Mouse (Mus musculus) lung, embryonic 15.5 days (tissue): ENCODE measurements at regions not wholly inside any gene's neighbourhood (a gene's known extent, or its start where the extent isn't known, plus 50 kb on each side); places are given as distances from the start of the nearest gene placed in this dataset.

Source experiments
- ATAC-seq: fragments of 200-750 bp; cut with Nextera tagmentation; 2 replicates; pipeline ENCODE4 v1.8.0; 2017; ENCODE audit warnings: moderate number of reproducible peaks, borderline replicate concordance; ENCODE audit not compliant: low FRiP score, low TSS enrichment; ENCODE audit errors: extremely low read depth
- H3K27ac ChIP-seq: fragments of 300-500 bp; sonication (generic); 2 replicates; pipeline ENCODE4 v1.5.1; 2015; ENCODE audit warnings: moderate library complexity, mild to moderate bottlenecking, inconsistent platforms
- H3K27me3 ChIP-seq: fragments of 300-500 bp; sonication (generic); 2 replicates; pipeline ENCODE4 v1.6.1; 2015; ENCODE audit warnings: inconsistent platforms
- H3K36me3 ChIP-seq: fragments of 300-500 bp; sonication (generic); 2 replicates; pipeline ENCODE4 v1.6.1; 2015; ENCODE audit warnings: inconsistent platforms
- H3K4me1 ChIP-seq: fragments of 300-500 bp; sonication (generic); 2 replicates; pipeline ENCODE4 v1.6.1; 2015; ENCODE audit warnings: inconsistent platforms
- H3K4me2 ChIP-seq: fragments of 300-500 bp; sonication (generic); 2 replicates; pipeline ENCODE4 v1.6.1; 2015; ENCODE audit warnings: inconsistent platforms, mild to moderate bottlenecking, moderate library complexity
- H3K4me3 ChIP-seq: fragments of 300-500 bp; sonication (generic); 2 replicates; pipeline ENCODE4 v1.5.1; 2015; ENCODE audit warnings: mild to moderate bottlenecking, inconsistent platforms
- H3K9ac ChIP-seq: fragments of 300-500 bp; sonication (generic); 2 replicates; pipeline ENCODE4 v1.6.1; 2015; ENCODE audit warnings: inconsistent platforms
- H3K9me3 ChIP-seq: fragments of 300-500 bp; sonication (generic); 2 replicates; pipeline ENCODE4 v1.6.1; 2016; ENCODE audit warnings: inconsistent platforms
- WGBS: fragments of 180-500 bp; shearing (Covaris S2); methylation state at CpG from one replicate; pipeline ENCODE4 v1.1.7; 2015; 5-methylcytosine and 5-hydroxymethylcytosine counted together

DNA sequence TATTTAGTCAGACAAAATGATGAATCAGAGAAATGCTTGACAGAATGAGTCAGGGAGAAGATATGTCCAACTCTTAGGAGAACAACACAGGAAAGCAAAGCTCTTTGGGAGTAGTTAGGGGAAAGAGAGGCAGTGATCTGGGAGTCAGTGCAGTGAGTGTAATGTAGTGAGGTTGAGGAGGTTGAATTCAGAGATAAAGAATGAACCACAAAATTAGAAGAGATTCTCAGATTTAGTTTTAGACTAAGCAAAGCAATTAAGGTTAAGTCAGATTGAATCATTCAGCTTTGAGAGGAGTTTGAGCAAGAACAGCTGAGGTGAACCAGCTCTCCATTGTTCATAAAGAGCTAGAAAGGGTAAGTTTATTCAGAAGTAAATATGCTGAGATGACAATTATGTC, 777.0 kb upstream of the Foxg1 start:
- no peaks in the 10 kb centered on the region for H3K4me1 ChIP-seq
- H3K4me3 ChIP-seq: no peak overlapping the region
- H3K36me3 ChIP-seq: no peaks in the 10 kb centered on the region
- no peaks in the 10 kb centered on the region for H3K27me3 ChIP-seq
- H3K4me2 ChIP-seq: no peak overlapping the region
- no peak overlapping the region for H3K27ac ChIP-seq
- no peak for ATAC-seq
- no peaks in the 10 kb centered on the region for H3K9me3 ChIP-seq
- H3K9ac ChIP-seq: no peak overlapping the region

DNA sequence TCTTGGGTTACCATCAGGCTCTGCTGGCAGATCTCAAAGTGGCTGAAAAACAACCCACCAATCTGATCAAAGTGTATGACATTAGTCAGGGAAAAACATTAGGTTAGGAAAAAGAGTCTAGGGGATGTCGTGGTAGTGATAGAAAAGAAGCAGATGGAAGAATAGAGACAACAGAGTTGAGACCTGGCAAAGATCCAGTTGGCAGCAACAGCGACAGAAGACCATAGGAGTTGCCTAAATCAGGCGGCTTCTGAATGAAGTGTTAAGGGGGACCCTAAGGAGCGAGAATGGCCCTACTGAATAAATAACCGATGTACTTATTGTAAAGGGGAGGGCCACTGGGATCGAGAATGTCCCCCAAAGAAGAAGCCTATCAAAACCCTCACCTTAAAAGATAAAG, 773.1 kb upstream of the Foxg1 start:
- no peaks in the 10 kb centered on the region for H3K27me3 ChIP-seq
- no peak overlapping the region for H3K4me3 ChIP-seq
- no peak for ATAC-seq
- H3K9me3 ChIP-seq: no peaks in the 10 kb centered on the region
- no peak overlapping the region for H3K4me2 ChIP-seq
- no peak overlapping the region for H3K27ac ChIP-seq
- H3K36me3 ChIP-seq: no peaks in the 10 kb centered on the region
- H3K9ac ChIP-seq: no peak overlapping the region
- H3K4me1 ChIP-seq: no peaks in the 10 kb centered on the region
- WGBS: 56% methylated on average over 6 of the region's 6 CpGs

DNA sequence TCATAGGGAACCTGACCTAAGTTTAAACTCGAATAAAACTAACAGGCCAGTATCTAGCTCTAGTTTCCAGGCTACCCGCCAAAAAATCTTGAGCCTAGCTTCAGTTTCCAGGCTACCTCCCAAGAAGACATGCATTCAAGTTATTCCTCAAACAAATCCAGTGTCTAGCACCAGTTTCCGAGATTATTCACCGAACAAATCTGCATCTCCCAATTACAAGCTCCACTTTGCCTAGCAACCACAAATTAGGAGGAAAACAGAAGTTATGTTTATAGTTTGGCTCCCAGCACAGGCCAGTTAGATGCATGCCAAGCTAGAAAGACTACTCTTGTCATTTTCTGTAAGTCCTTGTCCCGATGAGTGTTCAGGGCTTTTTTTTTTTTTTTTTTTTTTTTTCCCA, 770.4 kb upstream of the Foxg1 start:
- Histone ChIP-seq H3K4me3 (no peak overlapping the region), H3K27ac (no peak overlapping the region), H3K27me3 (no peaks in the 10 kb centered on the region), H3K36me3 (no peaks in the 10 kb centered on the region), H3K9me3 (no peaks in the 10 kb centered on the region), H3K9ac (no peak overlapping the region), H3K4me2 (no peak overlapping the region), H3K4me1 (no peaks in the 10 kb centered on the region)
- ATAC-seq: no peak
- WGBS: 64% methylated on average over 5 of the region's 5 CpGs

DNA sequence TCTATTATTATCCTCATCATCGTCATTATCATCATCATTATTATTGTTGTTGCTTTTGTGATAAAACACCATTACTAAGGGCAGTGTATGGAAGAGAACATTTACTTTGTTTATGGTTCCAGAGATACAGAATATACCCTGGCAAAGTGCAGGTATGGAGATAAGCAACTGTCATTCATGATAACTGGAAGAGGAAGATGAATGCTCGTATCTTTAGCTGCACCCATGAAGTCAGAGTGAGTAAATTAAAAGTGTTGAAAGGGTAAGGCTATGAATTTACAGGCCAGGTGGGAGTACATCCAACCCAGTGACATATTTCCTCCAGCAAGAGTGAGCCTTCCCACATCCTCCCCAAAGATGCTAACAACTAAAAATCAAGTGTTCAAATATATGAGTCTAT, 766.1 kb upstream of the Foxg1 start:
- H3K27ac ChIP-seq: no peak overlapping the region
- H3K36me3 ChIP-seq: no peaks in the 10 kb centered on the region
- no peak overlapping the region for H3K9ac ChIP-seq
- H3K4me3 ChIP-seq: no peak overlapping the region
- H3K9me3 ChIP-seq: no peaks in the 10 kb centered on the region
- no peak for ATAC-seq
- no peaks in the 10 kb centered on the region for H3K27me3 ChIP-seq
- H3K4me1 ChIP-seq: no peaks in the 10 kb centered on the region
- 75% methylated on average over 2 of the region's 2 CpGs for WGBS
- H3K4me2 ChIP-seq: no peak overlapping the region

DNA sequence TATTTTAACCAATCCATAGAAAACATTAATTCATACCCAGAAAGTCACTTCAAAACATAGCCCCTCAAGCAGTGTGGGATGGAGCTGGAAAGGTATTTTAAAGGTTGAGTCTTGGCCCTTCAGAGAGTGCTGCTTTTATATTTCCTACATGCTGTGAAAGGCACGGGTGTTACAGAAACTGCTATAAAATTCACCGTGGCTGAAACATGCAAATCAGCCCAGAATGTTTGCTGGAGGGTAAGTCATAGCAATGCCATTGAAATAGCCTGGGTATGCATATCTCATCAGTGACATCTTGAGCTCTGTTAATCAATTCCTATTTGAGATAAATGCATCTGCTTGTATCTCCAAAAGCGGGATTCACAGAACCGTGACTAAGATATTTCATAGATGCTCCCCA, 748.9 kb upstream of the Foxg1 start:
- ATAC-seq: no peak
- H3K4me1 ChIP-seq: no peaks in the 10 kb centered on the region
- no peaks in the 10 kb centered on the region for H3K27me3 ChIP-seq
- 71% methylated on average over 4 of the region's 4 CpGs for WGBS
- no peaks in the 10 kb centered on the region for H3K36me3 ChIP-seq
- H3K9me3 ChIP-seq: no peaks in the 10 kb centered on the region
- H3K27ac ChIP-seq: no peak overlapping the region
- no peak overlapping the region for H3K4me2 ChIP-seq
- H3K4me3 ChIP-seq: no peak overlapping the region
- H3K9ac ChIP-seq: no peak overlapping the region

DNA sequence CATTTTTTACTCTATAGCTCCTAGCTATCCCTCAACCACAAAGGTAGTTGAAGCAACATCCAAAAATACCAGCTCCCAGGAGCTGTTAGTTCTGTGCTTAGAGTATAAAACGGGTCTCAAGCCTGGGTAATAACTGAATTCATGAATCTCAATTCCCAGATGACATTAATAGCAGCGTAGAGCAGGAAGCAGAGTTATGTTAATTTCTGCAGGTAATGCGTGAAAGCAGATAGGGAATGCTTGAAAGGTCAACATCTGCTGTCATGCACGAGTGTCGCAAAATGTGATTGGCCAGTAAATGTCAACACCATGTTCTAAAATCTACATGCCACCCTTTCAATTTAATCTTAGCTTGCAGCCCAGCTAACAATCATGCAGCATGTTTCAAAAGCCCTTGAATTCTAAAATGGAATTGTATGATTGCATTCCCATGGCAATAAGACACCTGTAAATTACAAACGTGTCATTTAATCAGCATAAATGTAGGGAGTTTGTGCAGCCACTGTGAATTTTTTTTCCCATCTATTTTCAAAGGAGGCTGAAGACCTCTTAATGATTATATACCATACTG, 747.7 kb upstream of the Foxg1 start:
- no peak overlapping the region for H3K4me2 ChIP-seq
- H3K27me3 ChIP-seq: no peaks in the 10 kb centered on the region
- ATAC-seq: no peak
- no peaks in the 10 kb centered on the region for H3K9me3 ChIP-seq
- no peak overlapping the region for H3K9ac ChIP-seq
- no peaks in the 10 kb centered on the region for H3K4me1 ChIP-seq
- no peaks in the 10 kb centered on the region for H3K36me3 ChIP-seq
- H3K4me3 ChIP-seq: no peak overlapping the region
- H3K27ac ChIP-seq: no peak overlapping the region
- WGBS: 71% methylated on average over 6 of the region's 6 CpGs

DNA sequence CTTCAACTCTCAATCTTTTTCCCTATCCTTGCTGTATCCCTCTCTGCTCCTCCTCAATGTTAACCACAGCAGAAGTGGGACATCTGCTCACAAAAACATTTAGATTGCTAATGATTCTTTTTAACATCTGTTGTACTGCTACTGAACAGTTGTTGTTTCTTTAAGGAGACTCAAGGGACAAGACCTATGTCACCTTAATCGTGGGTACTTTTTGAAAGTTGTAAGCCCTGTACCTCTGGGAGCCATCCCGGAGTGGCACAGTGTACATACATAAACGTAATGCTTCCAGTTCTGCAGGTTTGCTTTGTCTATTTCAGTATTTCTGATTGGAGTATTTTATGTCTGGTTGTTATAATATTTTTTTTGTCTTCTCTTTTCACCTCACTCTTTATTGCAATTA, 740.5 kb upstream of the Foxg1 start:
- H3K9me3 ChIP-seq: no peaks in the 10 kb centered on the region
- no peak overlapping the region for H3K4me2 ChIP-seq
- H3K9ac ChIP-seq: no peak overlapping the region
- 69% methylated on average over 3 of the region's 3 CpGs for WGBS
- no peaks in the 10 kb centered on the region for H3K4me1 ChIP-seq
- H3K27ac ChIP-seq: no peak overlapping the region
- H3K36me3 ChIP-seq: no peaks in the 10 kb centered on the region
- H3K27me3 ChIP-seq: no peaks in the 10 kb centered on the region
- H3K4me3 ChIP-seq: no peak overlapping the region
- ATAC-seq: no peak

DNA sequence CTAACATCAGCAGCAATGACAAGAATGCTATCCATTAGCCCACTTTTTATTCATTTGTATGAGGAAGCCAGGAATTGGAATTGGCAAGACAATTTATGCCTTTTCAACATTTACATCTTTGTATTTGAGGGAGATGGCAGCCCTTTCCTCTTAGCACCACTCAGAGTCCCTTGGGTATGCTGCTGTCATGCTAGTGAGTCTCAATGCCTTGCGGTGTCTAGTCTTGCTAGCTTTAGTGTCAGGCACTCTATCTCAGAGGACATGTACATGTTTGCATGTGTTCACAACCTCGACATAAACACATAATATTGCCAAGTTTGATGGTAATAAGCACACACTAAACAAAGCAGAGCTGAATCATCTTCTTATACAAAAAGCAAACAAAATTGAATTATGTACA, 737.3 kb upstream of the Foxg1 start:
- Histone ChIP-seq H3K4me1 (no peaks in the 10 kb centered on the region), H3K9ac (no peak overlapping the region), H3K27ac (no peak overlapping the region), H3K4me3 (no peak overlapping the region), H3K36me3 (no peaks in the 10 kb centered on the region), H3K4me2 (no peak overlapping the region), H3K9me3 (no peaks in the 10 kb centered on the region), H3K27me3 (no peaks in the 10 kb centered on the region)
- ATAC-seq: no peak
- 59% methylated on average over 2 of the region's 2 CpGs for WGBS

DNA sequence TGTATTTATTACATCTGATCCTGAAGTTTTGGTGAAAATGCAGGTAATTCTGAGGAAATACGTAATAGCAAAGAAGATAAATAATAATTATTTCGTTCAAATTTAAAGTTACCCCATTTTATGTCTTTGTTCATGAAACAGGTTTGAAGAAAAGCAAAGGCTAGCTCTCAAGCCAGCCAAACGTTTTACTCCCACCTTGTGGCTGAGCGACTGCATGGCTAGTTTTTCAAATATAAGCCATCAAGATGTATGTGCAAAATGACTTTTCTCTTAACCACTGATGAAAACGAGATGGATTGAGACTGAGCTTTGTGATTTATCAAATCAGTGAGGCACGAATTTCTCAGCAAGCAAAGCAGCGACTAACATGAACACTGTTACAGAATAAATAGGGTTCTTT, 736.5 kb upstream of the Foxg1 start:
- Histone ChIP-seq H3K4me1 (no peaks in the 10 kb centered on the region), H3K9ac (no peak overlapping the region), H3K4me3 (no peak overlapping the region), H3K4me2 (no peak overlapping the region), H3K9me3 (no peaks in the 10 kb centered on the region), H3K27ac (no peak overlapping the region), H3K36me3 (no peaks in the 10 kb centered on the region), H3K27me3 (no peaks in the 10 kb centered on the region)
- 44% methylated on average over 7 of the region's 7 CpGs for WGBS
- no peak for ATAC-seq

DNA sequence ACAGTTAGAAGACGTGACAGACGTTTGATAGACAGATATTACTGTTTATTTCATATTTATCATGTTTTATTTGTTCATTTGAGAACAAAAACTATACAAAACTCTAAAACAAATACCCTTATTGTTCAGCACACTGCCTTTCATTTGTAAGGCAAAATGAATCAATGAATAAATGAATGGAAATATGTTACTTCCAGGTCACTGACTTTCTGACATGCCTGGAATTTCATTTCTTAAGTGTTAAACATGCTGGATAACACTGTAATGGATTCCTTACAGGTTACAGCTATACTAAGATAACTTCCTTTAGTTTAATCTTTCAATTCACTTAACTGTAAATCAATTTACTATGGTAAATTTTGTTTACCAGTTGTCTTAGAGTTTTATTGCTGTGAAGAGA, 707.3 kb upstream of the Foxg1 start:
- Histone ChIP-seq H3K9ac (no peak overlapping the region), H3K4me1 (no peaks in the 10 kb centered on the region), H3K27ac (no peak overlapping the region), H3K4me2 (no peak overlapping the region), H3K9me3 (no peaks in the 10 kb centered on the region), H3K27me3 (no peaks in the 10 kb centered on the region), H3K4me3 (no peak overlapping the region), H3K36me3 (no peaks in the 10 kb centered on the region)
- ATAC-seq: no peak
- 37% methylated on average over 2 of the region's 2 CpGs for WGBS

DNA sequence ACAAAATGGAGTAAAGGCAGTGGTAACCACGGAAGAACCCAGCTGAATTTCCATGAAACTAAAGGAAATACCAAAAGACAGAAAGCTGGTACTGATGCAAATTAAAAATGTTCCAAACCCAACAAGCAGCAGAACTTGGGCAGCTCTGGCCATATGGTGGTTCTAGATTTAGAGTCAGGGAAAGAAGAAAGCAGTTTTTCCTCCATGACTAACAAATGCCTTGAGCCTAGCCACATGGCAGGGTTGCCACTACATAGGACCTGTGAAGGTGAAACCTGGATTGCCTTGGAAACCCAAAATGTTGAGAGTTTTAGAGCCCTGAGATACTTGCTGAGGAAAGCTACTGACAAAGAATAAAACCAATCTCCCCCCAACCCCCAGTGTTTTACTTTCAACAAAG, 701.5 kb upstream of the Foxg1 start:
- H3K4me2 ChIP-seq: no peak overlapping the region
- WGBS: 72% methylated on average over 1 of the region's 1 CpGs
- ATAC-seq: no peak

DNA sequence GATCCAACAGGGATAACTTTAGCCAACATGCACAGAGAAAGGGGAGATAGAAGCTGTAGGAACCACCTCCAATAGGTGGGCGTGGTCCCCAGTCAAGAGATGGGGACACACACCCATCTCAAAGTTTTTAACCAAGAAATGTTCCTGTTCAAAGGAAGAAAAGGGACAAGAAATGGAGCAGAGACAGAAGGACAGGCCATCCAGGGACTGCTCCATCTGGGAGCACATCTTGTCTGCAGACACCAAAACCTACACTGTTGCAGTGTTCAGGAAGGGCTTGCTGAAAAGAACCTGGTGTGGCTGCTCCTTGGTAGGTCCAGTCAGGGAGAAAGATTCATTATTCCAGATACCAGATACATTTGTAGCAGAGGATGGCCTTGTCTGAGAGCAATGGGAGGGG, 676.5 kb upstream of the Foxg1 start:
- Histone ChIP-seq H3K27me3 (no peaks in the 10 kb centered on the region), H3K9ac (no peak overlapping the region), H3K4me3 (no peak overlapping the region), H3K36me3 (no peaks in the 10 kb centered on the region), H3K4me2 (no peak overlapping the region), H3K9me3 (no peaks in the 10 kb centered on the region), H3K27ac (no peak overlapping the region), H3K4me1 (no peaks in the 10 kb centered on the region)
- 58% methylated on average over 1 of the region's 1 CpGs for WGBS
- no peak for ATAC-seq

More for the DNA sequence above, 701.5 kb upstream of the Foxg1 start:
- Histone ChIP-seq H3K9ac (no peak overlapping the region), H3K4me3 (no peak overlapping the region), H3K4me1 (no peaks in the 10 kb centered on the region), H3K36me3 (no peaks in the 10 kb centered on the region), H3K9me3 (no peaks in the 10 kb centered on the region), H3K27ac (no peak overlapping the region), H3K27me3 (no peaks in the 10 kb centered on the region)

DNA sequence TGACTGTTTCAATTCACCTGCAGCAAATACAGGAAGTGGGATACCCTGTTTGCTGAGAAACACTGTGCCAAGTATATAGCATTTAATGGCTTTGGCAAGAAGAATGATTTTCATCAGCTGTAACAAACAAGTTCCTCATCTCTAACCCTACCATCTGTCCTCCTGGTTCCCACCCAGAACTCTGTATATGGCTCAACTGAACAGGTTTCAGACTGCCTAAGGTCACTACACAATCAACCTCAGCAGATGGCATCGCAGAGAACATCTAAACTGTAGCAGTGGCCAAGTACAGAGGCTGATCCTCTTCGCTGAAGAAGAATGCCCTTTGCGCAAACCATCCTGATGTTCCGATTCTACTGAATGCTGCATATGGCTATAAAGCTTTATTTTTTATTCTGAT, 668.8 kb upstream of the Foxg1 start:
- Histone ChIP-seq H3K9ac (no peak overlapping the region), H3K4me1 (no peaks in the 10 kb centered on the region), H3K4me3 (no peak overlapping the region), H3K9me3 (no peaks in the 10 kb centered on the region), H3K27ac (no peak overlapping the region), H3K27me3 (no peaks in the 10 kb centered on the region), H3K4me2 (no peak overlapping the region), H3K36me3 (no peaks in the 10 kb centered on the region)
- WGBS: 90% methylated on average over 4 of the region's 4 CpGs
- ATAC-seq: no peak
